Mouse (Mus musculus) testis, postnatal 14 days (tissue): ENCODE measurements around the gene Klk1b5.
"Not testable (repeated sequence)": the region's sequence is repeated elsewhere in the genome, so short reads cannot be mapped to it uniquely, and the experiment has no call there.

Experiments used
- DNase-seq: peaks from one replicate; pipeline ENCODE4 v3.0.0; 2021; ENCODE audit warnings: low spot score

The Klk1b5 gene

GRCm38 (mm10) chr7:44215645-44216044 lies at the start of gene Klk1b5:
Klk1b5 (plus strand) TSS chr7:44215945.
- no peak for DNase-seq

DNA sequence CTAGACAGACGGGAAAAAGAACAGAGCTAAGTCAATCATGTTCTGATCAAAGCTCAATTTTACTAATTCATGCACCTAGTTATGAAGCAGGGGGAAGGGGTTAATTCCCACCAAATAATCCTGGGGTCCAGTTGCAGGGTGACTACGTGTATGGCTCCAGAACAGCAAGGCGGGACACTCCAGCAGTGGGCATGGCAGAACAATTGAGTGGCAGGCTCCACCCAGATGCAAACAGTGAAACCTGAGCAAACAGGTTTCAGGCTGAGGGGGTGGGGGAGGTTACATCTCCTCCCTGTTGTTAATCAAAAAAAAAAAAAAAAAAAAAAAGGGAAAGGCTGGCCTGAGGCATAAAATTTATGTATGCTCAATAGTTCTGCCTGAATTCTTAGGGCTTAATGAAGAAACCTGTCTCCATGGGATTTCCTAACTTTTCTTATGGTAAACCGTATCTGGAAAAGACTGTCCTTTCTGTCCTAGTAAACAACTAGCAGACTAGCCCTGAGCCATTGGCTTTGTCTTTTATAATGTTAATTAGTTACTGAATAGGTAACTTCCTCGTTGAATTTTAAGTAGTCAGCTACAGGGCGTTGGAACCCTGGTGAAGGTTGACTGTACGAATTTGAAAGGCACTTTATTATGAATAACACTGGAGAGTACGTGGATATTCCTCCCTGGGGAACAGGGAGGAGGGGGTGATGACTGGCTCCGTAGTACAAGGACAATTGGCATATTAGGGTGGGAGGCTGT lies 36.3 kb upstream of the Klk1b5 start:
- no peak for DNase-seq

DNA sequence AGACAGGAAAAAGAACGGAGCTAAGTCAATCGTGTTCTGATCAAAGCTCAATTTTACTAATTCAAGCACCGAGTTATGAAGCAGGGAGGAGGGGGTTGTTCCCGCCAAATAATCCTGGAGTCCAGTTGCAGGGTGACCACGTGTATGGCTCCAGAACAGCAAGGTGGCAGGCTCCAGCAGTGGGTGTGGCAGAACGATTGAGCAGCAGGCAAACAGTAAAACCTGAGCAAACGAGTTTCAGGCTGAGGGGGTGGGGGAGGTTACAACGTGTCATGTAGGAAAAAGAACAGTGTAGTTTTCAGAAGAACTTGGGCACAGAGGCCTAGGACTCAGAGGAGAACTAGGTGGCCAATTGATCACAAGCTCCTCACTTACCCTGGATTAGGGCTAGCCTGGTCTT lies 29.2 kb upstream of the Klk1b5 start:
- DNase-seq = not testable (repeated sequence)

DNA sequence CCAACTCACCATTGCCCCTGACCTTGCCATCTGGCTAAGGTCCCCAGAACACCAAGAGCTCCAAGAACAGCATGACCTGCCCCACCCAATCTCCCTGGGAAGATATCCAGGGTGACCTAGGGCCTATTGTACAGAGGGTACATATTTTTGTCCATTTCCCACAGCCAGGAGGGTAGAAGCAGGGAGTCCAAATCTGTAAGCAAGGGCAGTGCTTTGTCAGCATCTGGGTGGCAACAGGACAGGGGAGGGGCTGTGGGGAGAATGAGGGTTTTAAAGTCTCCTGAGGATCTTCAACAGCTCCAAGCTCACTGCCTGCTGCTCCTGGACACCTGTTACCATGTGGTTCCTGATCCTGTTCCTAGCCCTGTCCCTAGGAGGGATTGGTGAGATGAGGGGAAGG lies 27.8 kb upstream of the Klk1b5 start, which contains the start of gene Klk1b24:
Klk1b24 (plus strand) TSS at position 301 of the 400 bp plus-strand sequence.
- peak; percentile 18 for DNase-seq

GRCm38 (mm10) chr7:44193466-44193865 lies 22.3 kb upstream of the Klk1b5 start:
- not testable (repeated sequence) for DNase-seq

DNA sequence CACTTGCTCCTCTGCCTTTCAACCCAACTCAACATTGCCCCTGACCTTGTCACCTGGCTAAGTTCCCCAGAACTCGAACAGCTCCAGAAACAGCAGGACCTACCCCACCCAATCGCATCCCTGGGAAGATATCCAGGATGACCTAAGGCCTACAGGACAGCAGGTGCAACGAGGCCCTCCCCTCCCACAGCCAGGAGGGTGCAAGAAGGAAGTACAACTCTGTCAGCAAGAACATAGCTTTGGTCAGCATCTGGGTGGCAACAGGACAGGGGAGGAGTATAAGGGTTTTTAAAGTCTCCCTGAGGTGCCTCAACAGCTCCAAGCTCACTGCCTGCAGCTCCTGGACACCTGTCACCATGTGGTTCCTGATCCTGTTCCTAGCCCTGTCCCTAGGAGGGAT lies 17.9 kb upstream of the Klk1b5 start, which contains the start of gene Klk1b3:
Klk1b3 (plus strand) TSS at position 301 of the 400 bp plus-strand sequence.
- no peak for DNase-seq

DNA sequence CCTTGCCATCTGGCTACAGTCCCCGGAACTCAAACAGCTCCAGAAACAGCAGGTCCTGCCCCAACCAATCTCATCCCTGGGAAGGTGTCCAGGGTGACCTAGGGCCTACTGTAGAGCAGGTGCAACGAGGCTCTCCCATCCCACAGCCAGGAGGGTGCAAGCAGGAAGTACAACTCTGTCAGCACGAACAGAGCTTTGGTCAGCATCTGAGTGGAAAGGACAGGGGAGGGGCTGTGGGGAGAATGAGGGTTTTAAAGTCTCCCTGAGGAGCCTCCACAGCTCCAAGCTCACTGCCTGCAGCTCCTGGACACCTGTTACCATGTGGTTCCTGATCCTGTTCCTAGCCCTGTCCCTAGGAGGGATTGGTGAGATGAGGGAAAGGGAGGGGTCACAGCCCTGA lies 8.6 kb upstream of the Klk1b5 start, which contains the start of gene Klk1b4:
Klk1b4 (plus strand) TSS at position 301 of the 400 bp plus-strand sequence.
- DNase-seq = not testable (repeated sequence)

DNA sequence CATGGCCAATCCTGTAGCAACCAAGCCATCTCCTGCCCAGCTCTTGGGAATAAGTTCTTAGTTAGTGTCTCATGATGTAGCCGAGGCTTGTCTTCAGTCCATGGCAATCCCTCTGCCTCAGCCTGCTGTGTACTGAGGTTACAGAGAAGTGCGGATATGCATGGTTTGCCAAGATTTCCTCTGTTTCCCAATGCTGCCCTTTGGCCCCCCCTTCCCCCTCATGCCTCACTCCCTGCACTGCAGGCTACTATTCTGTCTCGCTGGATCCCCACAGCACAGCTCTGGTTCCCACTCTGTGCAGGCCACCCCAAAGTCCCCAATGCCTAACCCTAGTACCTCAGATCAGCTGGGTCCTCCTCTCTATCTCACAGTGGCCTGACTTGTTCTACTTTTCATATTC lies 7.4 kb upstream of the Klk1b5 start:
- no peak for DNase-seq

- DNase-seq = not testable (repeated sequence)
Measured at GRCm38 (mm10) chr7:44221601-44222000, 5.9 kb downstream of the Klk1b5 start.

DNA sequence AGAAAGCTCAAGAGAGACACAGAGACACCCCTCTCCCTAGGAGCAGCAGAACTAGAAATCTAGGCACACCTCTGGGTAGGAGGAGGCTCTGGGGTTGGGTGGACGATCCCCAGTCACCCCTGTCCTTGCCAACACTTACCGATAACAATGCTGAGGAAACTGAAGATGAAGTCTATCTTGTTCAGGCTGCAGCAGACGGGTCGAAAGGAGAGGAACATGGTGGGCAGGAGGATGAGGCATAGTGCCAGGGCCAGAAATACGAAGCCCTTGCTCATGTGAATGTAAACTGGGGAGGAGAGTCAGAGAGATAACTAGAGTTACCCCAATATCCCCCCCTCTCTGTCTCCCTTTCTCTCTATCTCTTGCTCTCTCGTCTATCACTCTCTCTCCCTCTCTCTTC lies 6.6 kb downstream of the Klk1b5 start:
- not testable (repeated sequence) for DNase-seq

DNA sequence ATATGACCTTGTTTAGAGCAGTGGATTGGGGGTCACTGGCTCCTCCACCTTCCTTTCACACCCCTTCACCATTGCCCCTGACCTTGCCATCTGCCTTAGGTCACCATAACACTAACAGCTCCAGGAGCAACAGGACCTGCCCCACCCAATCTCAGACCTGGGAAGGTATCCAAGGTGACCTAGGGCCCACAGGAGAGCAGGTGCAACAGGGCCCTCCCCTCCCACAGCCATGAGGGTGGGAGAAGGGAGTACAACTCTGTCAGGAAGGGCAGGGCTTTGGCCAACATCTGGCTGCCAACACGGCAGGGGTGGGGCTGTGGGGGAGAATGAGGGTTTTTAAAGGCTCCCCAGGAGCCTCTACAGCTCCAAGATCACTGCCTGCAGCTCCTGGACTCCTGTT lies 9.3 kb downstream of the Klk1b5 start, which contains the start of gene Klk1:
Klk1 (plus strand) TSS at position 285 of the 400 bp plus-strand sequence.
- DNase-seq = no peak

DNA sequence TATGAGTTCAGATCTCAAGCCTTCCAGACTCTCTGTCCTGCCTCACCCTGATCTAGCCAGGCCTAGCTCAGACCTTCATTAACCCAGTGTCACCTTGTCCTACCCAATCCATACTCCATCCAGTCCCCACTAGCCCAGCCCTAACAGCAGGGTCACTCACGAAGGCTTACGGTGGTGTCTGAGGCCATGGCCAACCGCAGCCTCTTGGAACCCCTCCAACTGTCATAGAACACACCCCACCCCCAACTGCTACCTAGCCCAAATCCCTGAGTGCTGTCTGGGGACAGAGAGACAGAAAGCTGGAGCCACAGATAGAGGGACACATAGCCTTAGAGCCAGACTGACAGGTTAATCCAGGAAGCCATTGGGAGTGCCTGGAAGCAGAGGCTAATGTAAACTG lies 20.2 kb downstream of the Klk1b5 start, which contains the start of gene Gm36864:
Gm36864 (plus strand) TSS at position 269 of the 400 bp plus-strand sequence.
- DNase-seq = no peak

DNA sequence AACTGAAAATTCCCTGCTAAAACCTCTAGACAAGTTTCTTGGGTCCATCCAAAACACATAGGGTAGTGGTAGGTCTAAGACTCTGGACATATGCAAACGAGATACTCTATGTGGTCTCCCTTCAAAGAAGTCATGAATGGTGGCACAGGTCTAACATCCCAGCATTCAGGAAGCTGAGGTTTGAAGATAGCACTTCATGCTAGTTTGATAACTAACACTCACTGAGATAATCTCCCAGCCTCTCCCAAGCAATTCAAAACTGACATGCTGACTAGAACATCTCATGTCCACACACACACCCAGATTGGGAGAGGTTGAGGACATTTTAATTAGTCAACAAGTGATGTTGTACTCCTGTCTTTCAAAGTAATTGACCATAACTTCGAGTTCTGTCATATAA lies 24.2 kb downstream of the Klk1b5 start:
- no peak for DNase-seq

- DNase-seq = no peak
Measured at GRCm38 (mm10) chr7:44240712-44241111, 25.0 kb downstream of the Klk1b5 start.

GRCm38 (mm10) chr7:44241163-44241562 lies 25.4 kb downstream of the Klk1b5 start:
- no peak for DNase-seq

DNA sequence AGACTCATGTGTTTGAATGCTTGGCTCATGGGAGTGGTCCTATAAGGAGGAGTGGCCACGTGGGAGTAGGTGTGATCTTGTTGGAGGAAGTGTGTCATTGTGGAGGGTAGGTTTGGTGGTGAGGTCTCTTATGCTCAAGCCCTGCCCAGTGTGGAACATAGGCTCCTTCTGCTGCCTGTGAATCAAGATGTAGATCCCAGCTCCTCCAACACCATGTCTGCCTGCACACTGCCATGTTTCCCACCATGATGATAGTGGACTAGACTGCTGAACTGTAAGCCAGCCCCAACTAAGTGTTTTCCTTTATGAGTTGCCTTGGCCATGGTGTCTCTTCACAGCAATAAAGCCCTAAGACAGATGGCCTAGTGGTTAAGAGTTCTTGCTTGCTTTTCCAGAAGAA lies 28.3 kb downstream of the Klk1b5 start:
- no peak for DNase-seq

GRCm38 (mm10) chr7:44246055-44246983 lies 30.6 kb downstream of the Klk1b5 start, which contains the start of the genes 1700028J19Rik and 2410002F23Rik:
1700028J19Rik (minus strand) TSS chr7:44246695.
2410002F23Rik (plus strand) TSS chr7:44246722.
- DNase-seq = peak; percentile 91

- DNase-seq = peak; percentile 73
Measured at GRCm38 (mm10) chr7:44246984-44247470, 31.3 kb downstream of the Klk1b5 start.

DNA sequence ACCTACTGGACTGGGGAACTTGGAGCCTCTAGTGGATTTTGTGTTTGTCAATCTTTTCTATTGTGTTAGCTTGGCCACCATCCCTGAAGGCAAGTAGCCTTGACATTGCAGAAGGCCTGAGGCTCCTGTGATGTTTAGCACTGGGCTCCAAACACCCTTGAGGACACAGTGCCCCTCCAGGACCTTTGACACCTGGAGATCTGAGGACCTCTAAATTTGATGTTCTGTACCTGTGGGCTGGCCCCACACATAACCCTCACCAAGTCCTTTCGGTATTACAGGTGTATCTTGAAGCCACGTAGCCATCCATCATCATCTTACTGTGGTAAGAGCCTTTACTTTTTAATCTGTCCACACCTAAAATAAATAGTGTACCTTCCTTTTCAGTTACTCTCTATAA lies 32.2 kb downstream of the Klk1b5 start:
- DNase-seq = no peak

DNA sequence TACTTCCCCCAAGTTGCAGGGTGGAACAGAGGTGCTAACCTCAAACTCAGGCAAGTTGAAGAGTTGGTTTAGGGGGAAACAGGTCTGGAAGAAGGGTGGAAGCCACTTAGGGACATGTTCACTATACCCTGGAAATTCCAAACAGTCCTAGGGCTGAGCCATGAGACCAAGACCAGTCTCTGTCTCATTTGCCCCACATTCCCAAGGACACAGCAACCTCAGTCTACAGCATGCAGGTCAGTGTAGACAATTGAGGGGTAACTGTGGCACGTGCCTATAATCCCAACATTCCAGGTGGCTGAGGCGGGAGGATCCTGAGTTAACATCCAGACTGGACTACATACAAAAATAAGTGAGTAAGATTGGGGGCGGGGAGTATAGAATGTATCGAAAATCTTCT lies 33.5 kb downstream of the Klk1b5 start:
- DNase-seq = no peak

- not testable (repeated sequence) for DNase-seq
Measured at GRCm38 (mm10) chr7:44250732-44251275, 35.1 kb downstream of the Klk1b5 start.
